Mouse (Mus musculus): ENCODE measurements at regions not wholly inside any gene's neighbourhood (a gene's known extent, or its start where the extent isn't known, plus 50 kb on each side); places are given as distances from the start of the nearest gene placed in this dataset.

GRCm38 (mm10) chr13:102504157-102504947 is 189.0 kb upstream of the Cd180 start:
- Histone ChIP-seq H3K27ac (ENCODE audit: low read length) (peak overlapping the region; percentile 42; the same call in 1 of the 2 replicates), H3K4me3 (ENCODE audit: low read depth, low read length) (no peak overlapping the region), H3K9me3 (replicated peaks; ENCODE audit: control insufficient read depth, low read length, poor library complexity, severe bottlenecking) (no peaks in the 10 kb centered on the region), H3K9ac (ENCODE audit: low read depth, low read length) (no peak overlapping the region), H3K4me1 (ENCODE audit: control insufficient read depth, insufficient read depth, low read length) (peaks cover 5% of the 10 kb centered on the region; the same call in 1 of the 2 replicates), H3K4me2 (ENCODE audit: low read length) (0 out of 2 replicates have a peak overlapping the region, but pooled peaks have one; percentile 17), H3K36me3 (ENCODE audit: control insufficient read depth, insufficient read depth, low read length) (no peaks in the 10 kb centered on the region), H3K27me3 (ENCODE audit: control insufficient read depth, insufficient read depth, low read depth, low read length) (no peaks in the 10 kb centered on the region)
- WGBS = 10% methylated on average over 10 of the region's 10 CpGs
- peak; percentile 76 for ATAC-seq

GRCm38 (mm10) chr13:102507226-102507625 is 186.1 kb upstream of the Cd180 start:
- Histone ChIP-seq H3K4me2 (ENCODE audit: low read length) (no peak overlapping the region), H3K9ac (ENCODE audit: low read depth, low read length) (no peak overlapping the region), H3K9me3 (replicated peaks; ENCODE audit: control insufficient read depth, low read length, poor library complexity, severe bottlenecking) (no peaks in the 10 kb centered on the region), H3K4me1 (ENCODE audit: control insufficient read depth, insufficient read depth, low read length) (peaks cover 5% of the 10 kb centered on the region; the same call in 1 of the 2 replicates), H3K4me3 (ENCODE audit: low read depth, low read length) (no peak overlapping the region), H3K27me3 (ENCODE audit: control insufficient read depth, insufficient read depth, low read depth, low read length) (no peaks in the 10 kb centered on the region), H3K27ac (ENCODE audit: low read length) (no peak overlapping the region), H3K36me3 (ENCODE audit: control insufficient read depth, insufficient read depth, low read length) (no peaks in the 10 kb centered on the region)
- WGBS = 78% methylated on average over 1 of the region's 1 CpGs
- ATAC-seq = no peak

GRCm38 (mm10) chr13:102507916-102508315 is 185.4 kb upstream of the Cd180 start:
- Histone ChIP-seq H3K4me3 (ENCODE audit: low read depth, low read length) (no peak overlapping the region), H3K9me3 (replicated peaks; ENCODE audit: control insufficient read depth, low read length, poor library complexity, severe bottlenecking) (no peaks in the 10 kb centered on the region), H3K4me1 (ENCODE audit: control insufficient read depth, insufficient read depth, low read length) (peaks cover 5% of the 10 kb centered on the region; the same call in 1 of the 2 replicates), H3K27ac (ENCODE audit: low read length) (no peak overlapping the region), H3K9ac (ENCODE audit: low read depth, low read length) (no peak overlapping the region), H3K36me3 (ENCODE audit: control insufficient read depth, insufficient read depth, low read length) (no peaks in the 10 kb centered on the region), H3K27me3 (ENCODE audit: control insufficient read depth, insufficient read depth, low read depth, low read length) (no peaks in the 10 kb centered on the region), H3K4me2 (ENCODE audit: low read length) (no peak overlapping the region)
- ATAC-seq = no peak

- no peaks in the 10 kb centered on the region for H3K36me3 ChIP-seq (ENCODE audit: control insufficient read depth, insufficient read depth, low read length)
- no peaks in the 10 kb centered on the region for H3K27me3 ChIP-seq (ENCODE audit: control insufficient read depth, insufficient read depth, low read depth, low read length)
- no peak overlapping the region for H3K9ac ChIP-seq (ENCODE audit: low read depth, low read length)
- 79% methylated on average over 1 of the region's 1 CpGs for WGBS
- H3K9me3 ChIP-seq (replicated peaks; ENCODE audit: control insufficient read depth, low read length, poor library complexity, severe bottlenecking) = 0 out of 2 replicates have a peak, but pooled peaks cover 2% of the 10 kb centered on the region
- H3K4me2 ChIP-seq (ENCODE audit: low read length) = no peak overlapping the region
- no peak for ATAC-seq
- no peak overlapping the region for H3K4me3 ChIP-seq (ENCODE audit: low read depth, low read length)
- H3K4me1 ChIP-seq (ENCODE audit: control insufficient read depth, insufficient read depth, low read length) = no peaks in the 10 kb centered on the region
- H3K27ac ChIP-seq (ENCODE audit: low read length) = no peak overlapping the region
These were observed 182.6 kb upstream of the Cd180 start for GRCm38 (mm10) chr13:102510733-102511279.

GRCm38 (mm10) chr13:102518169-102518882 is 175.0 kb upstream of the Cd180 start:
- Histone ChIP-seq H3K4me1 (ENCODE audit: control insufficient read depth, insufficient read depth, low read length) (no peaks in the 10 kb centered on the region), H3K27ac (ENCODE audit: low read length) (no peak overlapping the region), H3K9ac (ENCODE audit: low read depth, low read length) (no peak overlapping the region), H3K4me3 (ENCODE audit: low read depth, low read length) (no peak overlapping the region), H3K27me3 (ENCODE audit: control insufficient read depth, insufficient read depth, low read depth, low read length) (no peaks in the 10 kb centered on the region), H3K36me3 (ENCODE audit: control insufficient read depth, insufficient read depth, low read length) (no peaks in the 10 kb centered on the region), H3K4me2 (ENCODE audit: low read length) (no peak overlapping the region), H3K9me3 (replicated peaks; ENCODE audit: control insufficient read depth, low read length, poor library complexity, severe bottlenecking) (no peaks in the 10 kb centered on the region)
- ATAC-seq = no peak
- 89% methylated on average over 5 of the region's 5 CpGs for WGBS

GRCm38 (mm10) chr13:102521427-102521826 is 171.9 kb upstream of the Cd180 start:
- Histone ChIP-seq H3K27me3 (ENCODE audit: control insufficient read depth, insufficient read depth, low read depth, low read length) (no peaks in the 10 kb centered on the region), H3K27ac (ENCODE audit: low read length) (no peak overlapping the region), H3K4me2 (ENCODE audit: low read length) (no peak overlapping the region), H3K9me3 (replicated peaks; ENCODE audit: control insufficient read depth, low read length, poor library complexity, severe bottlenecking) (no peaks in the 10 kb centered on the region), H3K4me3 (ENCODE audit: low read depth, low read length) (no peak overlapping the region), H3K36me3 (ENCODE audit: control insufficient read depth, insufficient read depth, low read length) (no peaks in the 10 kb centered on the region), H3K4me1 (ENCODE audit: control insufficient read depth, insufficient read depth, low read length) (no peaks in the 10 kb centered on the region), H3K9ac (ENCODE audit: low read depth, low read length) (no peak overlapping the region)
- 0 out of 2 replicates have a peak, but pooled peaks have one; percentile 28 for ATAC-seq
- WGBS = 40% methylated on average over 1 of the region's 1 CpGs

GRCm38 (mm10) chr13:102522080-102522479 is 171.3 kb upstream of the Cd180 start:
- H3K9ac ChIP-seq (ENCODE audit: low read depth, low read length) = no peak overlapping the region
- H3K36me3 ChIP-seq (ENCODE audit: control insufficient read depth, insufficient read depth, low read length) = no peaks in the 10 kb centered on the region
- no peaks in the 10 kb centered on the region for H3K4me1 ChIP-seq (ENCODE audit: control insufficient read depth, insufficient read depth, low read length)
- ATAC-seq = no peak
- no peak overlapping the region for H3K4me2 ChIP-seq (ENCODE audit: low read length)
- H3K27me3 ChIP-seq (ENCODE audit: control insufficient read depth, insufficient read depth, low read depth, low read length) = no peaks in the 10 kb centered on the region
- 89% methylated on average over 1 of the region's 1 CpGs for WGBS
- H3K4me3 ChIP-seq (ENCODE audit: low read depth, low read length) = no peak overlapping the region
- H3K9me3 ChIP-seq (replicated peaks; ENCODE audit: control insufficient read depth, low read length, poor library complexity, severe bottlenecking) = no peaks in the 10 kb centered on the region
- no peak overlapping the region for H3K27ac ChIP-seq (ENCODE audit: low read length)

- Histone ChIP-seq H3K4me2 (ENCODE audit: low read length) (no peak overlapping the region), H3K4me3 (ENCODE audit: low read depth, low read length) (no peak overlapping the region), H3K9me3 (replicated peaks; ENCODE audit: control insufficient read depth, low read length, poor library complexity, severe bottlenecking) (no peaks in the 10 kb centered on the region), H3K27ac (ENCODE audit: low read length) (no peak overlapping the region), H3K4me1 (ENCODE audit: control insufficient read depth, insufficient read depth, low read length) (no peaks in the 10 kb centered on the region), H3K9ac (ENCODE audit: low read depth, low read length) (no peak overlapping the region), H3K27me3 (ENCODE audit: control insufficient read depth, insufficient read depth, low read depth, low read length) (no peaks in the 10 kb centered on the region), H3K36me3 (ENCODE audit: control insufficient read depth, insufficient read depth, low read length) (no peaks in the 10 kb centered on the region)
- ATAC-seq = no peak
- WGBS = 76% methylated on average over 11 of the region's 11 CpGs
These were observed 166.7 kb upstream of the Cd180 start for GRCm38 (mm10) chr13:102526621-102527140.

Data from midbrain, embryonic 16.5 days (tissue).